Mouse (Mus musculus): ENCODE measurements around the gene Dner. TPM values are rescaled to one million over a fixed set of nuclear protein-coding genes. Genes with fewer than 3 reads are reported as not detected.

Gene Dner
- total RNA-seq, 2 experiments from 2014 or later: not detected

DNA sequence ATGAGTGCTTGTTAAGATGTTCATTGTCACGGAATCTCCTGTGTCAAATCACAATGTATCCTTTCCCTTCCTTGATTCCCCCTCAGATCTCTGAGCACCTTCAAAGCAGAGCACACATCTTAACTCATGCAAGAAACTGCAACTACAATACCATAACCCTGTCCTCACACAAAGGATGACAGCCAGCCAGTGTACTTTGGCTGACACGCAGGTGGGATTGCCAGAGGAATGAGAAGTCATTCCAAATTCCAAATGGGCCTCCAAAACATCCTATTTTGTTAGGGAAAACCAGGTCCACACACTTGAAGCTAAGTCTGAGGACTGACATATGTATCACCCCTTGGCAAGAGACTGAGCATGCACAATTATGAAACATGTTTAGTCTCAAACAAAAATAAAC, 286.5 kb downstream of the Dner start:
- ATAC-seq (replicated peaks; ENCODE audit: low FRiP score, low TSS enrichment, poor library complexity, severe bottlenecking): no peak

DNA sequence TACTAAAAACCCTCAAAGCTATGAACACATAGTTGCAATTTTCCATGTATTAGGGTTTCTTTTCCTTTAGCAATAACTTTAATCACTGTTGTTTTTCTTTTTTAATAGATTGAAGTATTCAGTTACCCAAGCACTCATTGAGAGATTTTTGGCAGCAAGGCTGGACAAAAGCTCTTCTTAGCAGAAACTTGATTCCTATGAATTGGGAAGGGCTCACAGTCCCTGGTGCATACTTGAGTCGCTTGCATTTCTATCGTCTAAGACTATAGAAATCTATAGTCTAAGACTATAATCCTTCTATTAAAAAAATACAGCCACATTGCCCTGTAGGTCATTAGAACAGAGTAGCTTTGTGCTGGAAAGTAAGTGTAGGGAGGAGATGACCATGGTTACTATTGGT, 287.1 kb downstream of the Dner start:
- no peak for ATAC-seq (replicated peaks; ENCODE audit: low FRiP score, low TSS enrichment, poor library complexity, severe bottlenecking)

DNA sequence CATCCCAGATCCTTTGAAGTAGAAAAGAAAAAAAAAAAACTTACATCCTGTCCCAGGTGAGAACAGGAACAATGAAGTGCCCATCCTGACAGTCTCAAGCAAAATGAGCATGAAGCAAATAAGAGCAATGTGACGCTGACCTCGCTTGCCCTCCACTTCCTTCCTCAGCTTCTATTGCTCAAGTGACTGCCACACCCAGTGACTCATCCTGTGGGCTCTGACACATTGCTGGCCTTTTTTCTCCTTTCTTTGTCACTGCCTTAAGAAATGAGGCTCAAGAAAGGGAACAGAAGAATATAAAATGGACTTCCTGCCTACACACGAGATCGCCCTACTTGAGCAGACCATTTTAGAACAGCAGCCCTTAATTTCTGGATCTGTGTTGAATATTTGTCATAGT, 289.1 kb downstream of the Dner start:
- no peak for ATAC-seq (replicated peaks; ENCODE audit: low FRiP score, low TSS enrichment, poor library complexity, severe bottlenecking)

DNA sequence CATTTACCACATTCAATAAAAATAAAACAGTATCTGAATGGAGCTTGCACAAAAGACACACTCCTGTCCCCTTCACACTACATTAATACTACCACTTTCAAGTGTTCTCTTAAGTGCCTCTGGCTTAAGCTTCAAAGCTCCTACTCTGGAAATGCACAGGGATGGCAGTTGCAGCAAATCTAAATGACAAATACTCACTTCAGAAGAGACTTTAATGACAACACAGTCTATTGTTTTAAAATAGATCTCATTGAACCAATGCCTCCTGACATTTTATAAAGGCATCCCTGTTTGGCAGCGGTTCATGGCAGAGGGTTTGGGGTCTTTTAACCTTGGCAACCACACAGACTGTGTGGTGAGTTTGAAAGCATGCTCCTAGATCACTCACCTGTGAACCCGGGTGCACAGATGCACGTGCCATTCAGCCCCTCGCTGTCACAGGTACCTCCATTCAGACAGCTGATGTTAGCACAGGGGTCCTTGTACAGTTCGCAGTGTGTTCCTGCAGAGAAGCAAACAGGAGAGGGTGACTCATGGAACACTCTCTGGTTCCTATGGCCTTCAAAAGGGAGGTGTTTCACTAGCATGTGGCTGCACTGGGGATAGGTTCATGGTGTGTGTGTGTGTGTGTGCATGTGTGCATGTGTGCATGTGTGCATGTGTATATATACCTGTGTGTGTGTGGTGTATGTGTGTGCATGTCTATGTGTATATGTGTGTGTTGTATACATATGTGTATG, 290.3 kb downstream of the Dner start:
- no peak for ATAC-seq (replicated peaks; ENCODE audit: low FRiP score, low TSS enrichment, poor library complexity, severe bottlenecking)

DNA sequence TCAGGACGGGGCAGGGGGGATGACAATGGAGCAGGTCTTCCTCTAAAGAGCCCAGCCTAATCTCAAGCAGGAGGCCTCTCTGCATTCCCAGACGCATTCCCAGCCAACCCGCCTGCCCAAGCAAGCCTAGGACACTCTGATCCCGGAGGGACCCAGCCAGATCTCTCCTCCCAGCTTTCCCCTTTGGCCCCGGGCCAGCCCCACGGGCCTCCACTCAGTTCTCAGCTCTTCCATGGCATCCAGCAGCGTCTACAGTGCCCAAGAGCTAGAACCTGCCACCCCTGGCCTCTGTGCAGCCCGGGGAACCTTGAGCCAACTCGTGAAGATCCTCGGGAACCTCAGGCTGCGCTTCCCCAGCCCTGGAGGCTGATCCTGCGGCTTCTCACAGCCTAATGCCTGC, 291.1 kb downstream of the Dner start:
- ATAC-seq (replicated peaks; ENCODE audit: low FRiP score, low TSS enrichment, poor library complexity, severe bottlenecking): no peak

DNA sequence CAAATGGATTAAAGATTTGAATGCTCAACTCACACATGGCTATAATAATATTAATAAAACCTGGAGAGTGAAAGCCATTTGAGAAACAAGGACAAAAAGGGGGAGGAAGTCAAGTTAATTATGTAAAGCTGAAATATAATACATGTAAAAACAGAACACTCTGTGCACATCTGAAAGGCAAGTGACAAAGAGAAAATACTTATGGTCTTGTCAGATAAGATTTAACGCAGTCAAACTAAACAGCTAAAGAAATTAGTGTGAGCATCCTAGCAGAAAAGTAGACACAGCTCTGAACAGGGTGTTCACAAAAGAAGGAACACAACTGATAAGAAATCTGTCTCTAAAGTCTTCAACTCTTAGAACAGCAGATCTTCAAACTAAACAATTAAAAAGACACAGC, 293.9 kb downstream of the Dner start:
- no peak for ATAC-seq (replicated peaks; ENCODE audit: low FRiP score, low TSS enrichment, poor library complexity, severe bottlenecking)

DNA sequence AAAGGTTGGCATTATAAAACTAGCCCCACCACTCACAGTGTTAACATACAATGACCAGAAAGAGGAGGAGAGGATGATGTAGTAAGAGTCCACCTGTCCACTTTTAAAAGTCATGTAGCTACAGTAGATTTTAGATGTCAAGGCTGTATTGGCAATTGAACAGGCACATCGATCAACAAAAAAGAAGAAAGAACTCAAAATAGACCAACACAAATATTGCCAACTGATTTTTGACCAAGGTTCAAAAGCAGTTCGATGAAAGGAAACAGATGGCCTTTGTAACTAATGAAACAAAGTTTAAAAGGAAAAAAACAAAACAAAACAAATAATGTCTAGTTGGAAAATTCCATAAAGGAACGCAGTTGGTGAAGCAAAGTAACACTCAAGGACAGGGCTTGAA, 296.4 kb downstream of the Dner start:
- no peak for ATAC-seq (replicated peaks; ENCODE audit: low FRiP score, low TSS enrichment, poor library complexity, severe bottlenecking)

DNA sequence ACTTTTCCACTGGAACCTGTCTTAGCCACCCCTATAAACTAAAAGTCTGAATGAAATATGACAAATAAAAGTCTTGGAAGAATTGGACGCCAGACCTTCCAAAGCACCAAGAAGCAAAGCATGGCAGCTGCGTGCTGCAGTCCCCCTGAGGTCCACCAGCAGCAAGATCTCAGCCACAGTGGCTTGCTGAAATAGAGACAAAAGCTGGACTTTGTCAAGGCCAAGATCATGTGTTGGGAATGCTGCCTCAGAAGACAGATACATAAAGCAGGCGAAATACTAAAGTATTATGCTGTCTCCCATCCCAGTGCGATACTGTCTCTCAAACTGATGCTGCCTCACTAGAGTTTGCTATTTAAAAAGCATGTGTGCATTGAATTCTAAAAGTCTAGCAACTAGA, 296.9 kb downstream of the Dner start:
- ATAC-seq (replicated peaks; ENCODE audit: low FRiP score, low TSS enrichment, poor library complexity, severe bottlenecking): no peak

DNA sequence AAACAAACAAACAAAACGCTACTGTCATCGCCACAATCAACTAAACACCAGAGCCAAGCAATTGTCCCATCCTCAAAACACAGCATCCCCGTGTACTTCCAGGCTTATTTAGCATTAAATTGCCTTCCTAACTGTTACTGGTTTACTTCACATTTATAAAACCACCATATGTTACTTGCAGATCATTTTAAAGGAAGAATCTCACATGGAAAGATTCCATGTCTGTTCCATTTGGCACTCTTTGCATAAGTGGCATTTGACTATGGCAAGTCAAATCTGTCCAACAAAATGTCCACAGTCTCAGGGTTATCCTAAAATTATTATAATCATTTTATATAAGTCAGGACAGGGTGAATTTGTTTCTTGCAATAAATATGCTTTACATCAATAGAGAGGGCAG, 299.2 kb downstream of the Dner start:
- no peak for ATAC-seq (replicated peaks; ENCODE audit: low FRiP score, low TSS enrichment, poor library complexity, severe bottlenecking)

DNA sequence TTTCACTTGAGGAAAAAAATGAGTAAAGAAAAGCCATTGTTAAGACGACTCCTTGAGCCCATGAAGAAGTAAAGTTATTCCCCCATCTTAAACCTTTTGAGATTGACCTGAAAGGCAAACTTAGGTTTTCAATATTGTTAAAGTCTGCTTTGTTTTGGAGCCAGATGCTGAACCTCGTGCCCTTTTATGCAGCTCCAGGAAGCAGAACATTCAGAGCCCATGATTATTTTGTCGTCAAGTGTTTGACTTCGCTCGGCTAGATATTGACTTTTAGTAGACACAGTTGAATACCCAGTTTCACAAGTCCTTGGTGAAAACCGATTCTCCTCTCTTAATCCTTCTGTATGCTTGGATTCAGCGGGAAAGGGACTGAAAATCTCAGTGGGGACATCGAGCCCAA, 300.1 kb downstream of the Dner start:
- no peak for ATAC-seq (replicated peaks; ENCODE audit: low FRiP score, low TSS enrichment, poor library complexity, severe bottlenecking)

DNA sequence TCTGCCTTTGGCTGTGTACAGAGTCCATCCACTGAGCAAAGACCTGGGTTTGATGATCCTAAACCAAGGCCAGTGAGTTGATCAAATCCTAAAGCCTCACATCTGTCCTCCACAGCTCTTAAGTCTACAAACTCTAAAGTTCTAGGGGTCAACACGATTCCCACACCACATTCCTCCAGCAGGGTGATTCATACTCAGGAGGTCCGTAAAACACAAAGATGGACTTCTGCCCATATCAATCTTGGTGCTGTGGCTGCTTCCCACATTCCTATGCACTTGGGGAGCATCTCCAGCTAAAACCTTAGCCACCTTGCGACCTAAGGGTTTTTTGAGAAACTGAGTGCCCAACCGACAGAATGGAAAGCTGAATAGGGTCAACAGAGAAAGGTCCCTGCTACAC, 305.1 kb downstream of the Dner start:
- ATAC-seq (replicated peaks; ENCODE audit: low FRiP score, low TSS enrichment, poor library complexity, severe bottlenecking): no peak

DNA sequence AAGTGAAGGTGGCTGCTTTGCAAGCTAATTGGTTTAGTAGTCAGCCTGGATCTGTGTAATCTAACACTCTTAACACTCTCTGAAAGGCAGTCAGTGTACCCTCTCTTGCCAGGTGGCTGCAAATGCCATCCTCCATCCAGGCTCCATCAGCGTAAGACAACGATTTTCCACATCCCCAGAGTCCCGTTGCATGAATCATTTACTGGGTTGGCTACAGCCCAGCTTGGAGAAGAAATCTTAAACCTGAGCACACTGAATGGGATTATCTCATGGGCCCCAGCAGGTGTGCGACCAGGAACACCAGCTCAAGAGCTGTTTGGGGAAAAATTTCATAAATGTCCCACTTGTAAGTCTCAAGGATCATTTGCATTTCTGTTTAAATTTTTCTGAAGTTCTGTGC, 308.4 kb downstream of the Dner start:
- no peak for ATAC-seq (replicated peaks; ENCODE audit: low FRiP score, low TSS enrichment, poor library complexity, severe bottlenecking)

DNA sequence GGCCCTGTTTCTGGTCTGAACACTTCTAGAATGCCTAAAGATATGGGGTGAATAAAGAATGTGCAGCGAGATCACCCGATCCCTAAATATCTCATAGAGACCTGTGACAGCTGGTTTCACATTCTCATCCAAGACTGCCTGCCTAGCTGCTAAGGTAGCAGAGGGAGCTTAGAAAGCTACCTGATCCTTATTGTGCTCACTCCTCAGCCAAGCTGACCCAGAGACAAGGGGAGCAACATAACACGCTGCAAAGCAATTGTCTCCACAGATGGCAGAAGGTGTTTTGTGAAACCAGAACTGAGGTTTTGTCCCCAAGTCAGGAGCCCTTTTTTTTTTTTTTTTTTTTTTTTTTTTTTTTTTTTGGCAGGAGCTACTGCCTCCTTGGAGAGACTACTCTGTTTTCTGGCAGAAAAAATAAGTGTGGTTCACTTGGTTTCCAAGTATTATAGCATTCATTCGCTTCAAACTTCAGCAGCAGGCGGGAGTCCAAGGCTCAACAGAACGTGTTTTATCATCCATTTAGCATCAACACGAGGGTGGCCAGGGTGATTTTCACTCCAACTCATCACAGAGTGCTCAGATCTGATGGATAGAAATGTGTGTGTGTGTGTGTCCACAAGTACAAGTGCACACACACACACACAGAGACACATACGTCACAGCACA, 309.4 kb downstream of the Dner start:
- no peak for ATAC-seq (replicated peaks; ENCODE audit: low FRiP score, low TSS enrichment, poor library complexity, severe bottlenecking)

DNA sequence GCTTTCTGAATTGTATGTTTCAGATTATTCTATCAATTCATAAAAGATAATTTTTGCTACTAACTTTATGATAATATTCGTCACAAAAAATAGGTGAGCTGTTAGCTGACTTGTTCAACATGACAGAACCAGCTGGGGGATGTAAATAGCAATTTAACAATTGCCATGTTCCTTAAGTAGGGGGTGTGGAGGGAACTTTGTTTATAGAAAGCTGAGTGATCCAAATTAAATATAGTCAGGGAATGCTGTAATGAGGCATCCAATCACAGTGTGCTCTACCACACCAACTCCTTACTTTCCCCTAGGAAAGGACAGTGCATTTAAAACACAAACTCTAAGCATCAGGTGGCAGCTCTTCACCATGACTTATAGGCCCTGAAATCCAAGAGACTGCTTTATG, 313.3 kb downstream of the Dner start:
- ATAC-seq (replicated peaks; ENCODE audit: low FRiP score, low TSS enrichment, poor library complexity, severe bottlenecking): no peak

DNA sequence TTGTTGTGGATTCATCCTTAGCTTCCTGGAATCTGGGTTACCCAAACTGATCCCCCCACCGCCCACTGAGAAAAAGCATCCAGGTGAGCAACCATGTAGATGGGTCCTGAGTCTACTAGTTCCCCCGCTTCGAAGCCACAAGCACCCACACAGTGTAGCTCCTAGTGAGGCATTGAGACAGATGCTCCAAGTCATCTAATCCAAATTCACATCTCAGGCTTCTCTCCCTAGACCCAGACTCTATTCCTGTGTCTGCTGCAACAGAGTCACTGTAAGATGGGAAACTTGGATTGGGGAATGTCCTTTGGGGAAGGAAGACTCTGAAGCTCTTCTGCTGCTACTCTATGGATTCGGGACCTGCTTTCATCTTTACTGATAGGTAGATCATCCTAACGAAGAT, 314.0 kb downstream of the Dner start:
- no peak for ATAC-seq (replicated peaks; ENCODE audit: low FRiP score, low TSS enrichment, poor library complexity, severe bottlenecking)

DNA sequence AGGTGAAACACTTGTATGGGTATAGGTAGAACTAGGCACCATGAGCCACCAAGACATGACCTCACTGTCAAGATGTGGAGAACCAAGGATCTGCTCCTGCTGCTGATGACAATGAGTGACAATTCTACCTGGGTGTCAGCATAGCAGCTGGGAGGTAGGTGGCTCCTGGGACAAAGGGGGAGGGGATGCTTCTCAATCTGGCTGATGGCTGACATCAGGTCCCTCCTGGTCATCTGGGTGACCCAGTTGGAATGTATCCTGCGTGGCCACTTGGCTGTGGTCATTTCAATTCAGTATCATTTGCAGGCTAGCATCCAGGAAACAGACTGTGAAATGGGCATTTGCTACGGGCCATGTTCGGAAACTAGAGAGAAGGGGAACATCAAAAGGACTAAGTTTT, 315.1 kb downstream of the Dner start:
- ATAC-seq (replicated peaks; ENCODE audit: low FRiP score, low TSS enrichment, poor library complexity, severe bottlenecking): no peak

DNA sequence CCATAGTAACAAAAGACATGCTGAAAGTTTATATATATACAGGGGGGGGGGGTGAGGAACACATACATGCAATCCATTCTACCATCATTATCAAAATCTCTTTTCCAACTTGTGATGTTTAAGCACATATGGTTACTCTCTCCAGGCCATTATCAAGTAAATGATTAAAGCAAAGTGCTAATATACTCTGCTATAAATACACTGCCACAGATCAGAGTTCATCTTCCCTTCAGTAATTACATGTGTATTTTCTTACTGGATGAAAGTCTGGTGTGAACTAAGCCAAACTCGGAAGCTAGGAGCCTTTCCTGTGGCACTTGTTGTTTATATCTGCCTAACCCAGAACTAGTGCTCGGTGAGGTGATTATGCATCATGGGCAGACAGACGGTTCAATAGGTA, 328.3 kb downstream of the Dner start:
- ATAC-seq (replicated peaks; ENCODE audit: low FRiP score, low TSS enrichment, poor library complexity, severe bottlenecking): no peak

DNA sequence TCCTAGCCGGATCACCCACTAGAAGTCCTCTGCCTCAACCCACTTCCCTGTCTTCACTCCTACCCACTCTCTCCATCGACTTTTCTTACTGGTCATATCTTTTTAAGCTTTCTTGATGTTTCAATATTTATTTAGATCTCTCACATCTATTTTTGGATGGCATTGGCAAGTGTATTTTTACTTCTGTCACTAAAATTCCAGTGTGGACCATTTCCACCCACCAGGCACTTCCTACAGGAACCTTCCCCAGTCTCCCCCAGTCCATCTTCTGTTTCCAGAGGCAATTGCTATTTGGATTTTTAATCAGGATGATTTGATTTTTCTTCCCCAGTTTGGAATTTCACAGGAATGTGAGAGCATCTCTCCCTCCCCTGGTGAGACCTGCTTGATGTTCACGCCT, 329.5 kb downstream of the Dner start:
- ATAC-seq (replicated peaks; ENCODE audit: low FRiP score, low TSS enrichment, poor library complexity, severe bottlenecking): no peak

DNA sequence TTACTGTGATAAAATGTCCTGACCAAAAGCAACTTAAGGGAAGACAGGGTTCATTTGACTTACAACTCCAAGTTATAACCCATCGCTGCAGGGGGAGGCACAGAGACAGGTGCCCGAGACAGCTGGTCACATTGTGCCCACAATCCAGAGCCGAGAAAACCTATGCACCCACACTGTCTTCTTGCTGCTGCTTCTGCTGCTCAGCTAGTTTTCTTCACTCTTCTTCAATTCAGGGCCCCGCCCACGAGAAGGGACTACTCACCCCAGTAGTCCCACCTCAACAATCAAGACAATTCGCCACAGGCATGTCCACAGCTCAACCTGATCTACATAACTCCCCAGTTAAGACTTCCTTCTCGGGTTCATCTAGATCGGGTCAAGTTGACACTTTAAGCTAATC, 332.1 kb downstream of the Dner start, which contains the start of gene Pid1:
TSS of gene Pid1 (minus strand) at position 214 of the 400 bp plus-strand sequence.
- no peak for ATAC-seq (replicated peaks; ENCODE audit: low FRiP score, low TSS enrichment, poor library complexity, severe bottlenecking)

DNA sequence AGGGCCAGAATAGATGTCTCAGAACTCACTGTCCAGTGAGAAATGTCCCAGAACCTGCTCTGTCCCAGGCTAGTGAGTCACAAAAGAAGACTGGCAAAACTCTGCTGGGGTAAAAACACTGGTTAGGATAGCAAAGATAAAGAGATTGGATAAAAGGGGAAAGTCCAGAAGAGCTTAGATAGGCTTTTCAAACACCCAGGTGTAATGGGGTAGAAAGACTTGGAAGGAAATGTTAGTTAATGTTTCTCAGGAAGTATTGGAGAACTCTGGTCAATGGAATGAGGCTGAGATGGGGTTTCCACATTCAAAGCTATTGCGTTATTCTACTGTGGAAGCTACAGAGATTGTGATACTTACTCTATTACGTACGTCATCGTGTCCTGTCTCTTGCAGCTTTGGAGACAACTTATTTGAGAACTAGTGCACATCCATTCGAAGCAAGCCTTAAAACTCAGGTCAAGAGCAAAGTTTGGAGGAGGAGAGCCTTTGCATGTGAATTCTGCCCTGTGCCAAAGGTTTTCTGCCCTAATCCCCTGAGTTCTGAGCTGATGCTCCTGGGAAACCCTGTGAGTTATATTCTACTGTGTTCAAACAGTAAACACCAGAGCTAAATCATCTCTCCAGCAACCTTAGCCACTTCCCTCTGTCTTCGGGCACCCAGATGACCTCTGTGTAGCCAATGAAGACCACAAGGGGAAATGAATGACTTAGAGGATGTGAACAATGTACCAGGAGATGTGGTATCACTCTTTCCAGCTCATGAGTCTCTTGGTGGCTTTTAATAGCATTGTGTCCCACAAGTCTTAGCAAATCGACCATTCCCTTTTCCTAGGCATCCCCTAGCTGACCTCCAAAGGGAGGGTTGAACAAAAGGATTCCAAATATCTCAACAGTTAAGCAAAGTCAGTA, 333.1 kb downstream of the Dner start:
- ATAC-seq (replicated peaks; ENCODE audit: low FRiP score, low TSS enrichment, poor library complexity, severe bottlenecking): no peak

Measured in megakaryocyte-erythroid progenitor cell, adult 5-6 weeks (primary cell).